Mouse (Mus musculus): ENCODE measurements around the gene Tmem239. TPM values are rescaled to one million over a fixed set of nuclear protein-coding genes. Genes with fewer than 3 reads are reported as not detected.

Tmem239 gene
- not detected for total RNA-seq (2023)

DNA sequence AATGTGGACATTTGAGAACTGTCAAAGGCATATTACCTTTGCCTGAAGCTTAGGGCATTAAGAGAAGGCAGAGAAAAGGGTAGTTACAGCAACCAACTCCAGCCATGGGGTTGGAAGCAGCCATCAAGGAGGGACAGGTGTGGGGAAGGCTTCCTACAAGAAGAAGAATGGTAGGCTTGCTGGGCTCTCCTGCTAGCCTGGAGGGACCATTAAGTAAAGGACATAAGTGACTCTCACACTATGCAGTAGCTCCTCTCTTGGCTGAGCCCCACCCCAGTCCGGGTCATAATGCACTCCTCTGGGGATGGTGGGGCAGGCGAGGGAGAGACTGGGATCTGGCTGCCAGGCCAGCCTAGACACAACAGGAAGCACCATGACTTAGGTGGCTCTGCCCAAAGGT, at the start of gene Tmem239:
Tmem239 (plus strand) TSS at position 301 of the 400 bp plus-strand sequence.

DNA sequence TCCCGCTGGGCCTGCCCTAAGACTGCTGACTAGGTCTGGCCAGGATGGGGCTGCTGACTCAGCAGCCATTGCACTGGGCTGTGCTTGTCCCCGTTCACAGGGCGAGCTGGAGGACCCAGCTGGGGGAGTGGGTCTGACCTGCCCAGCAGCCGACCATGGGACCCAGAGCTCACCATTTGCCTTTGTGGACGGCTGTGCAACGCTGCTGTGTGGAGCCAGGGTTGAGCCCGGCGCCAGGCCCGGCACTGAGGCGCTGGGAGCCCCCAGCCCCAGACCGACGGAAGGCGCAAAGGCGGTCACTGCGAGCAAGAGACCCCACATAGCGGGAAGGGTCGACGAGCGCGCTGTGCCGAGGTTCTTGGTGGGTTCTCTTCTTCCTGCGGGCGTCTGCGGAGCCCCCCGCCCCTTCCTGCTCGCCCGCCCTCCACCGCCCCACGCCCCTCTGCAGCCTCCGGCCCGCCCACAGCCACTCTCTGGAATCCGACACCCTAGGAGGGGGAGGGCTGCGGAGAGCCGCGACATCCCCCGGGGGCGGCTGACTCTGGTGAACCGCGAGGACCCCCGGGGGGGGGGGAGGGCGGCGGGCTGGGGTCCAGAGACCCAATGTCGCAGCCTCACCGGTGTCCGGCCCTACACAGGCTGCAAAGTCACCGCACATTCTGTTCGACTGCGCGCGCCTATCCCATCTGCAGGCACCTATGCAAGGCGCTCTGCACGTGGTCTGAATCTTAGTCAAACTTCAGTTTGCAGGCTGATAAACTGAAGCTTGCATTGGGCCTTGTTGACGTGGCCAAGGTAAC, 8.9 kb upstream of the Tmem239 start, which contains the start of gene Cpxm1:
Cpxm1 (minus strand) TSS at position 389 of the 800 bp plus-strand sequence.

DNA sequence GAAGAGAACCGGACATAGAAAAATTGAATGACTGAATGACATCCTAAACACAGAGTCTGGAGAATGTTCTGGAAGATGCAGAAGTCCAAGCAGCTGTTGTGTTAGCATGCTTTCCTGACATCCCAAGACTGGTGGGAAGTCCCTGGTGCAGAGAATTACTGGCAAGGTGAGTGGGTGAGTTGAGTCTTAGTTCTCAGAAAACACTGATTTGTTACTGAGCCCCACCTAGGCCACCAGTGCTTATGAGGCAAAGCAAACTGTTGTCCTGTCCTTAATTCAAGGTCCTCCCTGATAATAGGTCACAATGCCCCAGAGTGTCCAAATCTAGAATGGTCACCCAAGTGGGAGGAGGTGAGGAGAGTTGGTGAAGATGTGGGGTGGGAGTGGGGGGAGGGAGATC, 1.3 kb upstream of the Tmem239 start, which contains the start of the genes Gm28372 and 1700020A23Rik:
Gm28372 (plus strand) TSS at position 301 of the 400 bp plus-strand sequence.
1700020A23Rik (plus strand) TSS at position 321 of the 400 bp plus-strand sequence.

DNA sequence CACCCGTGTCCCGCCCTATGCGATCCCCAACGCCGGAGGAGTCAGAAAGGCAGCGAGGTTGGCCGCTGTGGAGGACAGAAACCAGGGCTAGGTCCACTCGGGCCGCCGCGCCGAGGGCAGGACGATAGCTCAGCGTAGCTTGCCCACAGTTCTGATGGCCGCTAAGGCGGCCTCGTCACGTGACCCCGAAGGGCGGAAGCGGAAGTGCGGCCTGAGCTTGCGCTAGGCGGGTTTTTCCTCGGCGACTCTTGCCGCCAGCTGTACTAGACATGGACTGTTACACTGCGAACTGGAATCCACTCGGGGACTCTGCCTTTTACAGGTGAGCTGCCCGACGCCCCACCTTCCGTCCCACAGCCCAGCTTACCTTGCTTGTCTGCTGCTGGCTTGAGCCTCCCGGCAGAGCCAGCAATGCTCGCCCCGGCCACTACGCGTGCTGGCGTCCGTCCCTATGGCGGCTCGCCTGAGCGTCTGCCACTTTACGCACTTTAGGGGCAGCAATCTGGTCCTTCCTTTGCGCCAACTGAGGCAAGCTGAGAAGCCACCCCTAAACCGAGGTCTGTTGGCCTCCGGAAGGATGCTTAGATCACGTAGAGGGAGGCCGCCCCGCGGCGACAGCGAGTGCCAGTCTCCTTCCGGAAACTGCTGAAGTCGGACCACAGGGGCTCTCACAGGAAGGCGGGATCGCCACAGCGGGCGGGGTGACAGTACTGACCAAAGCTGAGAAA, 18.0 kb downstream of the Tmem239 start, which contains the start of the genes Vps16 and Pced1a:
Vps16 (plus strand) TSS at position 214 of the 728 bp plus-strand sequence.
Pced1a (minus strand) TSS at position 576 of the 728 bp plus-strand sequence.

DNA sequence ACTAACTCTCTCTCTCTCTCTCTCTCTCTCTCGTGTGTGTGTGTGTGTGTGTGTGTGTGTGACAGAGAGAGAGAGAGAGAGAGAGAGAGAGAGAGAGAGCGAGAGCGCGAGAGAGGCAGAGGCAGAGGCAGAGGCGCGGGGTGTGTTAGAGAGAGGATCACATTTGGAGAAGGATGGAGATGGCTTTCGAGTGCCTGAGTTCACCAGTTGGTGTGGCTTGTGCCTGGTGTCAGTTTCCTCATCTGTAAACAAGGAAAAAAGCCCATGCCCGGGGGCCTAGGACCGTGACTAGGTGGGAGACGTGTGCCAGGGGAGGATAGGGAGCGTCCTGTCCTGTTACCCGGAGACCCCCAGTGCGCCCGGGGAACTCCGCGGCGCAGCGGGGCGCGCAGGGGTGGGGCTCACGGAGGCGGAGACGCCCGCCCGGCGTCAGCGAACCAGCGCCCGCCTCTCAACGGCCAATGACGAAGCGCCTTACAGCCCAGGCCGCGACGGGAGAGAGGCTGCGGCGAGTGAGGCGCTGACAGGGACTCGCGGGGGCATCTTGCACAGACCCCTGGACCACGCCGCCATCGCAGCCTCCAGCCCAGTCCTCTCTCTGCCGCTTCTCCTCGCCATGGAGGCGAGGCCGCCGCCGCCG, 43.6 kb downstream of the Tmem239 start, which contains the start of gene Ptpra:
Ptpra (plus strand) TSS at position 485 of the 640 bp plus-strand sequence.

Other genes starting within 250 kb of the Tmem239 start
- gene Snrpb, start 227.1 kb upstream of the Tmem239 start, total RNA-seq (2023), result 100 to 1,000 TPM; 235 to 252 TPM
- not detected for gene Tmc2, start 211.3 kb upstream of the Tmem239 start, total RNA-seq (2023)
- gene Nop56, start 132.0 kb upstream of the Tmem239 start, total RNA-seq (2023), result 100 to 1,000 TPM in 1 of 2 experiments, 10 to 100 TPM in 1; 91.3 to 108 TPM
- 100 to 1,000 TPM in 1 of 2 experiments, 10 to 100 TPM in 1; 88.3 to 111 TPM for gene Idh3b, start 121.9 kb upstream of the Tmem239 start, total RNA-seq (2023)
- gene Ebf4, start 111.3 kb upstream of the Tmem239 start, total RNA-seq (2023), result not detected
- gene Cpxm1, start 8.9 kb upstream of the Tmem239 start, total RNA-seq (2023), result under 1 TPM; 0.52 to 0.81 TPM
- gene Gm28372, start 1.2 kb upstream of the Tmem239 start, total RNA-seq (2023), result not detected
- gene 1700020A23Rik, start 1.2 kb upstream of the Tmem239 start, total RNA-seq (2023), result not detected
- gene Vps16, start 17.9 kb downstream of the Tmem239 start, total RNA-seq (2023), result 100 to 1,000 TPM in 1 of 2 experiments, 10 to 100 TPM in 1; 92.6 to 114 TPM
- 10 to 100 TPM; 32.7 to 35.1 TPM for gene Pced1a, start 18.2 kb downstream of the Tmem239 start, total RNA-seq (2023)
- 100 to 1,000 TPM; 114 to 127 TPM for gene Ptpra, start 43.8 kb downstream of the Tmem239 start, total RNA-seq (2023)
- 10 to 100 TPM; 26.0 to 32.2 TPM for gene Mrps26, start 157.3 kb downstream of the Tmem239 start, total RNA-seq (2023)
- not detected for gene Oxt, start 169.7 kb downstream of the Tmem239 start, total RNA-seq (2023)
- gene Avp, start 176.1 kb downstream of the Tmem239 start, total RNA-seq (2023), result not detected
- 1 to 10 TPM; 4.6 to 5.7 TPM for gene Fastkd5, start 223.5 kb downstream of the Tmem239 start, total RNA-seq (2023)
- 1 to 10 TPM; 4.0 to 4.6 TPM for gene Ubox5, start 223.6 kb downstream of the Tmem239 start, total RNA-seq (2023)
- gene Lzts3, start 236.3 kb downstream of the Tmem239 start, total RNA-seq (2023), result 1 to 10 TPM; 1.8 to 2.1 TPM

All from monocyte, adult 59 days (primary cell).